Mouse (Mus musculus): ENCODE measurements at regions not wholly inside any gene's neighbourhood (a gene's known extent, or its start where the extent isn't known, plus 50 kb on each side); places are given as distances from the start of the nearest gene placed in this dataset.
"Not testable (repeated sequence)": the region's sequence is repeated elsewhere in the genome, so short reads cannot be mapped to it uniquely, and the experiment has no call there.

- no peak for DNase-seq (ENCODE audit: low read depth, low spot score)
- no peak for TF ChIP-seq CTCF (IDR thresholded peaks at IDR 0.05)
- in situ Hi-C loops (cut with MboI; ENCODE audit: low pct_unique_long_range_greater_than_20kb): no loop called here
- peaks cover 33% of the 10 kb centered on the region for H3K27me3 ChIP-seq
- no peak for ATAC-seq
- POLR2A ChIA-PET: no interaction called here
- CTCF ChIA-PET: interaction anchor here (1.0 kb wide), 1 partner anchor 17 kb away, joined by 3 read pairs; no protein-coding TSS in a partner anchor
These were observed 57.1 kb downstream of the Pou4f1 start for GRCm38 (mm10) chr14:104410730-104411129.

GRCm38 (mm10) chr14:104410292-104410691 is 57.5 kb downstream of the Pou4f1 start:
- ChIA-PET POLR2A (no interaction called here), CTCF (interaction anchor here (1.0 kb wide), 1 partner anchor 17 kb away, joined by 3 read pairs; no protein-coding TSS in a partner anchor)
- peaks cover 32% of the 10 kb centered on the region for H3K27me3 ChIP-seq
- no peak for DNase-seq (ENCODE audit: low read depth, low spot score)
- no peak for ATAC-seq
- no peak for TF ChIP-seq CTCF (IDR thresholded peaks at IDR 0.05)
- in situ Hi-C loops (cut with MboI; ENCODE audit: low pct_unique_long_range_greater_than_20kb): no loop called here

DNA sequence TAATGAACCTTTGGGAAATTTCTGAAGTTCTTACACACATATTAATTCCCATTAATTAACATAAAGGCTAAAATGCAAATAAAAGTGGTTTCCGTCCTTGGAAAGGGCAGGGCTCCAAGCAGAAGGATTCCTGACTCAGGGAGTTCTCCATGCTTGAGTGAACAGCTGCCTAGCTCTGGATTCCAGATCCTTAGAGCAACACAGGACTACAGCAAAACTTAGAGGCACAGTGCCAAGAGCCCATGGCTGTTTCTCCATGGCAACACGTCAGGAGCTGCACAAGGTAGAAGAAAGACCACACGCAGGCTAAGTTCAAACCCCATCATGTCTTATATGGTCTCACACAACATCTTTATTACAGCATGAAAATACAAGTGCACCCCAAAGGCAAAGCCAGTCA is 61.7 kb downstream of the Pou4f1 start:
- no peak for DNase-seq (ENCODE audit: low read depth, low spot score)
- ChIA-PET POLR2A (no interaction called here), CTCF (no interaction called here)
- TF ChIP-seq CTCF (IDR thresholded peaks at IDR 0.05): no peak
- no peak for ATAC-seq
- in situ Hi-C loops (cut with MboI; ENCODE audit: low pct_unique_long_range_greater_than_20kb): no loop called here
- H3K27me3 ChIP-seq: peaks cover 27% of the 10 kb centered on the region

DNA sequence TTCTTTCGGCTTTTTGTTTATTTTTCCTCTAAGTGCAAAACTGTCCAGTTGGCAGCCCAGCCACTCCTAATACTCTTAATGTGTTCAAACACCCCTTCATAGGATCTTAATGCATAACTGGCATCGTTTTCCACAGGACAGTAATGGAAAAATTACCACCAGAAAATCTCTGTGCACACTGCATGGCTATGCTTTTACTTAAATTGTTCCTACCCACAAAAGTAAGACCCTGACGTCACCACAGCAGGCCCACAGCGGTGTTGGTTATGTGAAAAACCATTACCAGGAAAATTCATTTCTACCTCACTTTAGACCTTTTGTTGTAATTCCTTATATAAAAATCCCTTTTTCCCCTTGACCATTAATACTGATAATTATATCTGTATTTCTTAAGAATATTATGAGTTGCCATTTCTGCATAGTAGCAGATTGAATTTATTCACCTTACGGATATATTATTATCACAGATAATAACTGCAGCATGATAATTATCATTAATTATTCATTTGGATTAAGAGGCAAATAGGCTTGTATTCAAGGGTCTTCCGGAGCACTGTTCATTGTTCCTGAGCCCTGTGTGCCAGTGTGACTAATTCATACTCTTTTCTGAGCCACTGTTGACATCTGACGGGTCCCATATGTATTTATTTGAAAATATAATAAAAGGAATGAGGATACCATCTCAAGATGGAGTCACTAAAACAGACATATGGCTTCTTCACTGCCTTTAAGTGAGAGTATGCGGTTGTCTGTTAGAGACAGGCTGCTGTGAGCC is 78.3 kb downstream of the Pou4f1 start:
- ChIA-PET POLR2A (no interaction called here), CTCF (no interaction called here)
- TF ChIP-seq CTCF (IDR thresholded peaks at IDR 0.05): no peak
- peaks cover 12% of the 10 kb centered on the region for H3K27me3 ChIP-seq
- in situ Hi-C loops (cut with MboI; ENCODE audit: low pct_unique_long_range_greater_than_20kb): no loop called here
- DNase-seq (ENCODE audit: low read depth, low spot score): no peak
- ATAC-seq: no peak

- H3K27me3 ChIP-seq: peaks cover 12% of the 10 kb centered on the region
- ChIA-PET POLR2A (no interaction called here), CTCF (no interaction called here)
- in situ Hi-C loops (cut with MboI; ENCODE audit: low pct_unique_long_range_greater_than_20kb): no loop called here
- DNase-seq (ENCODE audit: low read depth, low spot score) (no peak), ATAC-seq (no peak)
- TF ChIP-seq CTCF (IDR thresholded peaks at IDR 0.05): no peak
These were observed 78.9 kb downstream of the Pou4f1 start for GRCm38 (mm10) chr14:104388879-104389278.

- H3K27me3 ChIP-seq: peaks cover 11% of the 10 kb centered on the region
- ATAC-seq (no peak), DNase-seq (ENCODE audit: low read depth, low spot score) (no peak)
- in situ Hi-C loops (cut with MboI; ENCODE audit: low pct_unique_long_range_greater_than_20kb): no loop called here
- ChIA-PET CTCF (no interaction called here), POLR2A (no interaction called here)
- no peak for TF ChIP-seq CTCF (IDR thresholded peaks at IDR 0.05)
These were observed 86.8 kb downstream of the Pou4f1 start for GRCm38 (mm10) chr14:104380986-104381385.

DNA sequence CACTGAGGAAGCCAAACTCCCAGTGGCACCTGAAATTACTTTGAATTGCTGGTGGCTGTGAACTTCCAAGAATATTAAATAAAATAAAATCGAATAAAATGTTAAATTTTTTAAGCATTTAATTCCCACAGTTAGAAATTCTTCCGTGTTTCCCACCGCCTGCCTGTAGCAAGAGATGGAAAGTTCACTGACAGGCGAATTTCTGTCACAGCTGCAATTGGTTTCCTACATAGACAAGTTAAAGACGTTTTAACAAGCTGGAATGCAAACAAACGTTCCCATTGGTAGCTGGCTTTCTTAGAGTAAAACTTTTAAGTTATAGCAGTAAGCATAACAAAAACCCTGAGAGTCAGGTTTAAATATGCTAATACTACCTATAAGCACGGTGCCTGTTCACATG is 95.0 kb downstream of the Pou4f1 start:
- DNase-seq (ENCODE audit: low read depth, low spot score) (no peak), ATAC-seq (no peak)
- TF ChIP-seq CTCF (IDR thresholded peaks at IDR 0.05): no peak

GRCm38 (mm10) chr14:104356636-104357035 is 111.2 kb downstream of the Pou4f1 start:
- POLR2A ChIA-PET: no interaction called here
- in situ Hi-C loops (cut with MboI; ENCODE audit: low pct_unique_long_range_greater_than_20kb): no loop called here
- TF ChIP-seq CTCF (IDR thresholded peaks at IDR 0.05): no peak
- DNase-seq (ENCODE audit: low read depth, low spot score) (no peak), ATAC-seq (no peak)
- CTCF ChIA-PET: no interaction called here
- peaks cover 33% of the 10 kb centered on the region for H3K27me3 ChIP-seq

More for the DNA sequence above, 95.0 kb downstream of the Pou4f1 start:
- ChIA-PET POLR2A (no interaction called here), CTCF (no interaction called here)
- in situ Hi-C loops (cut with MboI; ENCODE audit: low pct_unique_long_range_greater_than_20kb): no loop called here
- no peaks in the 10 kb centered on the region for H3K27me3 ChIP-seq

DNA sequence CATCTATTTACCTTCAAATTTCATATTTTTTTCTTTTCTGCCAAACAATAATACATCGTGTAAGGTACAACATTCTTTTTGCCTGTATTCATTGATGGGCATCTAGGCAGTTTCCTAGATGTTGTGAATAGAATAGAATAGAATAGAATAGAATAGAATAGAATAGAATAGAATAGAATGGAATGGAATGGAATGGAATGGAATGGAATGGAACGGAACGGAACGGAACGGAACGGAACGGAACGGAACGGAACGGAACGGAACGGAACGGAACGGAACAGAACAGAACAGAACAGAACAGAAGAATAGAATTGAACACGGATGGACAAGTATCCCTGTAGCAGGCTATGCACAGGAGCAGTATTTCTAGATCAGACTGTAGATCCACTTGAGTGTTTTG is 131.0 kb downstream of the Pou4f1 start:
- H3K27me3 ChIP-seq: peaks cover 16% of the 10 kb centered on the region
- DNase-seq (ENCODE audit: low read depth, low spot score); ATAC-seq; POLR2A ChIA-PET; in situ Hi-C loops (cut with MboI; ENCODE audit: low pct_unique_long_range_greater_than_20kb); CTCF ChIA-PET: not testable (repeated sequence)

DNA sequence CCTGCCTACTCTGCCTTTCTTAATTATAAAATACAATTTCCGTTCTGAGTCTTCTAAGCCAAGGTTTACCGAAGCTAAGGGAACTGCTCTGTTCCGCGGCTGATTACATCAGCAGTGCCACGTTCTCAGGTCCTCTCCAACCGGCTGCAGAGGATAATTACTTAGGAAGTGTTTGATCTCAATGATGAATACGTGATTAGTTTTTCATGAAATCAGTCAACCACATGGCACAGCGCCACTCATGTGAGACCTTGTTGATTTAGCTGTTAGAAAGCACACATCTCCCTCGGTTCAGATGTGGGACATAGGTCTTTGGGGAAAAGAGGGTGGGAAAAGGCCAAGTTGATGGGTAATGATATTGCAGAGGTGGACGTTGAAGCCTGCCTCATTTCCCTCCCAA is 141.7 kb downstream of the Pou4f1 start:
- TF ChIP-seq CTCF (IDR thresholded peaks at IDR 0.05): no peak
- no peaks in the 10 kb centered on the region for H3K27me3 ChIP-seq
- DNase-seq (ENCODE audit: low read depth, low spot score): no peak
- in situ Hi-C loops (cut with MboI; ENCODE audit: low pct_unique_long_range_greater_than_20kb): no loop called here
- ChIA-PET CTCF (no interaction called here), POLR2A (no interaction called here)
- no peak for ATAC-seq

DNA sequence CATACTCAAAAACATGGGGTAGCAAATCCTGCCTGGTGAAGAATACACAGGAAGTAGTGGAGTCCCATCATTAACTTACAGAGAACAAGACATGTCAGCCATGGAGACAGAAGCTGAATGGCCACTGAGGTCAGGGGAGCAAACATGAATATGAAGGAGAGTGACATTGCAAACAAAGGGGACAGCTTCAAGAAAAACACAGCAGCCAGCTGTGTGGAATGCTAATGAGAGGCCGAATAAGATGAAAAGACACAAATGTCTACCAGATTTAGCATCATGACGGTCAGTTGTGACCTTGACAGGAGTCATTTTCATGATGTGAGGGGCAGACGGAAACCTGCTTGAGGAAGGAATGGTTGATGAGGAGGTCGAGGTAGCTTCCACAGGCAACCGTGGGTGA is 167.7 kb downstream of the Pou4f1 start:
- ChIA-PET CTCF (no interaction called here), POLR2A (no interaction called here)
- DNase-seq (ENCODE audit: low read depth, low spot score): no peak

GRCm38 (mm10) chr14:104298312-104298711 is 169.5 kb downstream of the Pou4f1 start:
- CTCF ChIA-PET: no interaction called here
- in situ Hi-C loops (cut with MboI; ENCODE audit: low pct_unique_long_range_greater_than_20kb): no loop called here
- no peak for TF ChIP-seq CTCF (IDR thresholded peaks at IDR 0.05)
- no peak for ATAC-seq
- peaks cover 22% of the 10 kb centered on the region for H3K27me3 ChIP-seq
- no peak for DNase-seq (ENCODE audit: low read depth, low spot score)
- POLR2A ChIA-PET: no interaction called here

More for the DNA sequence above, 167.7 kb downstream of the Pou4f1 start:
- TF ChIP-seq CTCF (IDR thresholded peaks at IDR 0.05): no peak
- in situ Hi-C loops (cut with MboI; ENCODE audit: low pct_unique_long_range_greater_than_20kb): no loop called here
- H3K27me3 ChIP-seq: peaks cover 22% of the 10 kb centered on the region
- ATAC-seq: no peak
